Mouse (Mus musculus) stomach, embryonic 15.5 days (tissue): Measurements from ENCODE around the gene Bglap2. TPM values are rescaled to one million over a fixed set of nuclear protein-coding genes. Genes with fewer than 3 reads are reported as not detected.
A peak's percentile ranks its signal among the peaks of the same experiment; 100 is the strongest.
"Not testable (repeated sequence)": the region's sequence is repeated elsewhere in the genome, so short reads cannot be mapped to it uniquely, and the experiment has no call there.

Experiments used
- ATAC-seq: fragments of 200-750 bp; cut with Nextera tagmentation; 2 replicates; pipeline ENCODE4 v1.8.0; 2017; ENCODE audit warnings: low read depth, moderate number of reproducible peaks, moderate TSS enrichment; ENCODE audit not compliant: insufficient read depth, low FRiP score
- H3K27ac ChIP-seq: fragments of 300-500 bp; sonication (generic); 2 replicates; pipeline ENCODE4 v1.5.1; 2015; ENCODE audit warnings: mild to moderate bottlenecking, inconsistent platforms
- H3K27me3 ChIP-seq: fragments of 300-500 bp; sonication (generic); replicated peaks from 2 replicates; pipeline ENCODE4 v1.6.1; 2015; ENCODE audit warnings: inconsistent platforms
- H3K36me3 ChIP-seq: fragments of 300-500 bp; sonication (generic); 2 replicates; pipeline ENCODE4 v1.6.1; 2015; ENCODE audit warnings: inconsistent platforms
- H3K4me1 ChIP-seq: fragments of 300-500 bp; sonication (generic); 2 replicates; pipeline ENCODE4 v1.6.1; 2015; ENCODE audit warnings: inconsistent platforms
- H3K4me2 ChIP-seq: fragments of 300-500 bp; sonication (generic); 2 replicates; pipeline ENCODE4 v1.6.1; 2015; ENCODE audit warnings: mild to moderate bottlenecking, inconsistent platforms
- H3K4me3 ChIP-seq: fragments of 300-500 bp; sonication (generic); replicated peaks from 2 replicates; pipeline ENCODE4 v1.5.1; 2015; ENCODE audit warnings: inconsistent platforms
- H3K9ac ChIP-seq: fragments of 300-500 bp; sonication (generic); 2 replicates; pipeline ENCODE4 v1.6.1; 2015; ENCODE audit warnings: inconsistent platforms
- H3K9me3 ChIP-seq: fragments of 300-500 bp; sonication (generic); 2 replicates; pipeline ENCODE4 v1.6.1; 2016; ENCODE audit warnings: inconsistent platforms
- WGBS: fragments of 180-500 bp; shearing (Covaris S2); methylation state at CpG from one replicate; pipeline ENCODE4 v1.1.7; 2015; 5-methylcytosine and 5-hydroxymethylcytosine counted together
- polyA plus RNA-seq: library from polyadenylated mRNA; unstranded; fragments of >200 nt; fragmentation: Nextera tagmentation; extraction: Ambion mirVana; gene quantifications from 2 replicates; pipeline ENCODE4 v1.2.1, GENCODE M21; 2015

The Bglap2 gene
- polyA plus RNA-seq, 1 experiment from 2014 or later, result 1.6 TPM

GRCm38 (mm10) chr3:88382383-88382782 lies 3.9 kb upstream of the Bglap2 start:
- WGBS, result 45% methylated on average over 3 of the region's 7 CpGs

GRCm38 (mm10) chr3:88381389-88382315 lies 3.2 kb upstream of the Bglap2 start:
- 7% methylated on average over 20 of the region's 22 CpGs for WGBS
- H3K4me1 ChIP-seq, H3K9me3 ChIP-seq, H3K27me3 ChIP-seq, H3K9ac ChIP-seq, H3K36me3 ChIP-seq: not testable (repeated sequence)
- Histone ChIP-seq H3K4me3 (peak overlapping the region; percentile 19), H3K27ac (peak overlapping the region; percentile 57; the same call in 1 of the 2 replicates), H3K4me2 (peak overlapping the region; percentile 52)
- peak; percentile 84 for ATAC-seq

More at GRCm38 (mm10) chr3:88382383-88382782, 3.9 kb upstream of the Bglap2 start:
- not testable (repeated sequence) for H3K4me2 ChIP-seq, H3K27me3 ChIP-seq, ATAC-seq, H3K36me3 ChIP-seq, H3K27ac ChIP-seq, H3K9me3 ChIP-seq, H3K4me1 ChIP-seq, H3K4me3 ChIP-seq, H3K9ac ChIP-seq

GRCm38 (mm10) chr3:88376644-88377043 lies 1.9 kb downstream of the Bglap2 start:
- ATAC-seq, H3K9ac ChIP-seq, H3K27ac ChIP-seq, H3K4me1 ChIP-seq, H3K36me3 ChIP-seq, H3K27me3 ChIP-seq, H3K9me3 ChIP-seq: not testable (repeated sequence)
- Histone ChIP-seq H3K4me2 (peak overlapping the region; percentile 53), H3K4me3 (peak overlapping the region; percentile 17)
- 23% methylated on average over 6 of the region's 7 CpGs for WGBS

- Histone ChIP-seq H3K27ac (peak overlapping the region; percentile 26; the same call in 1 of the 2 replicates), H3K4me2 (peak overlapping the region; percentile 53), H3K4me3 (peak overlapping the region; percentile 17)
- not testable (repeated sequence) for H3K36me3 ChIP-seq, H3K27me3 ChIP-seq, H3K9me3 ChIP-seq, H3K4me1 ChIP-seq, H3K9ac ChIP-seq
- WGBS, result 10% methylated on average over 19 of the region's 19 CpGs
- ATAC-seq, result peak; percentile 90
These were observed 2.5 kb downstream of the Bglap2 start for GRCm38 (mm10) chr3:88375750-88376626.

- not testable (repeated sequence) for H3K36me3 ChIP-seq, H3K9me3 ChIP-seq, H3K9ac ChIP-seq, H3K27me3 ChIP-seq, H3K4me1 ChIP-seq, H3K4me2 ChIP-seq, ATAC-seq, H3K27ac ChIP-seq, H3K4me3 ChIP-seq
- 90% methylated on average over 9 of the region's 9 CpGs for WGBS
These were observed 5.9 kb downstream of the Bglap2 start, which contains the start of gene Bglap3 for GRCm38 (mm10) chr3:88372643-88373042. TSS of gene Bglap3 (minus strand) at chr3:88372743.

GRCm38 (mm10) chr3:88368511-88368910 lies 10.0 kb downstream of the Bglap2 start:
- not testable (repeated sequence) for ATAC-seq, H3K27ac ChIP-seq, H3K9ac ChIP-seq, H3K9me3 ChIP-seq, H3K36me3 ChIP-seq, H3K4me2 ChIP-seq, H3K4me3 ChIP-seq
- H3K27me3 ChIP-seq, result peaks cover 12% of the 10 kb centered on the region
- peaks cover 12% of the 10 kb centered on the region; the same call in 1 of the 2 replicates for H3K4me1 ChIP-seq
- WGBS, result 82% methylated on average over 7 of the region's 7 CpGs

GRCm38 (mm10) chr3:88367517-88367916 lies 11.0 kb downstream of the Bglap2 start:
- not testable (repeated sequence) for H3K9me3 ChIP-seq, H3K4me3 ChIP-seq, ATAC-seq, H3K9ac ChIP-seq, H3K36me3 ChIP-seq, H3K4me2 ChIP-seq, H3K27ac ChIP-seq
- peaks cover 12% of the 10 kb centered on the region for H3K27me3 ChIP-seq
- WGBS, result 41% methylated on average over 4 of the region's 7 CpGs
- peaks cover 12% of the 10 kb centered on the region; the same call in 1 of the 2 replicates for H3K4me1 ChIP-seq

- not testable (repeated sequence) for H3K27ac ChIP-seq, H3K9me3 ChIP-seq, H3K36me3 ChIP-seq, H3K9ac ChIP-seq
- Histone ChIP-seq H3K4me2 (peak overlapping the region; percentile 49), H3K4me1 (peaks cover 12% of the 10 kb centered on the region; the same call in 1 of the 2 replicates), H3K4me3 (peak overlapping the region; percentile 20), H3K27me3 (peaks cover 12% of the 10 kb centered on the region)
- ATAC-seq, result peak; percentile 69
- WGBS, result 5% methylated on average over 21 of the region's 22 CpGs
These were observed 11.6 kb downstream of the Bglap2 start for GRCm38 (mm10) chr3:88366830-88367428.

GRCm38 (mm10) chr3:88365705-88366361 lies 12.7 kb downstream of the Bglap2 start:
- Histone ChIP-seq H3K4me3 (no peak overlapping the region), H3K27ac (no peak overlapping the region), H3K4me1 (peaks cover 12% of the 10 kb centered on the region; the same call in 1 of the 2 replicates), H3K9me3 (no peaks in the 10 kb centered on the region), H3K36me3 (peaks cover 2% of the 10 kb centered on the region; the same call in 1 of the 2 replicates), H3K27me3 (peaks cover 12% of the 10 kb centered on the region), H3K4me2 (no peak overlapping the region), H3K9ac (no peak overlapping the region)
- ATAC-seq, result no peak
- 38% methylated on average over 34 of the region's 34 CpGs for WGBS

GRCm38 (mm10) chr3:88364337-88364736 lies 14.2 kb downstream of the Bglap2 start, which contains the start of gene Paqr6:
TSS of gene Paqr6 (plus strand) at chr3:88364584.
- H3K4me1 ChIP-seq, result peaks cover 12% of the 10 kb centered on the region; the same call in 1 of the 2 replicates
- ATAC-seq, result peak; percentile 37; the same call in 1 of the 2 replicates
- WGBS, result 2% methylated on average over 15 of the region's 16 CpGs
- H3K4me3 ChIP-seq, result peak within 1 kb of the TSS; percentile 15
- peaks cover 17% of the 10 kb centered on the region for H3K36me3 ChIP-seq
- H3K4me2 ChIP-seq, result peak within 1 kb of the TSS; percentile 44
- H3K9me3 ChIP-seq, result no peaks in the 10 kb centered on the region
- H3K27me3 ChIP-seq, result peaks cover 12% of the 10 kb centered on the region
- H3K9ac ChIP-seq, result no peak within 1 kb of the TSS
- H3K27ac ChIP-seq, result peak within 1 kb of the TSS; percentile 23; the same call in 1 of the 2 replicates

GRCm38 (mm10) chr3:88363700-88364099 lies 14.8 kb downstream of the Bglap2 start:
- no peak overlapping the region for H3K9ac ChIP-seq
- peaks cover 12% of the 10 kb centered on the region; the same call in 1 of the 2 replicates for H3K4me1 ChIP-seq
- no peak overlapping the region for H3K4me3 ChIP-seq
- 49% methylated on average over 4 of the region's 4 CpGs for WGBS
- H3K27me3 ChIP-seq, result peaks cover 12% of the 10 kb centered on the region
- peak; percentile 76 for ATAC-seq
- peaks cover 23% of the 10 kb centered on the region for H3K36me3 ChIP-seq
- H3K27ac ChIP-seq, result peak overlapping the region; percentile 23; the same call in 1 of the 2 replicates
- H3K4me2 ChIP-seq, result no peak overlapping the region
- no peaks in the 10 kb centered on the region for H3K9me3 ChIP-seq
